In genomic region chr6:127338412-127338811, GRCm38 (mm10) we compare ENCODE assay signal across 13 mouse cellular contexts.
A peak's percentile ranks its signal among the peaks of the same experiment; 100 is the strongest.
DNase-seq lines count a peak whose midpoint lies in the region; ATAC-seq and TF ChIP-seq lines count a peak whose summit lies in the region.
"Had no signal": no experiment of that assay in that cellular context is flagged by ENCODE, and none has a peak within 500 bp of the region (broad histone marks: within the 10 kb centered on the region; RNA-seq: fewer than 3 reads in every experiment).

No protein-coding gene starts in this region.

- no peak for ATAC-seq in heart, embryonic 13.5 days (ENCODE audit: extremely low read depth, insufficient number of reproducible peaks, low FRiP score, low TSS enrichment)
- no peak for ATAC-seq in lung, embryonic 14.5 days (ENCODE audit: insufficient read depth)
- no peak for ATAC-seq in megakaryocyte-erythroid progenitor cell, adult 5-6 weeks (replicated peaks; ENCODE audit: low FRiP score, low TSS enrichment, poor library complexity, severe bottlenecking)
- ATAC-seq: liver, embryonic 12.5 days had no signal

- H3K4me1 ChIP-seq in heart, embryonic 13.5 days = peaks cover 73% of the 10 kb centered on the region
- H3K4me1 ChIP-seq in lung, embryonic 14.5 days (ENCODE audit: insufficient read depth) = peaks cover 15% of the 10 kb centered on the region
- H3K4me1 ChIP-seq in MEL (ENCODE audit: control insufficient read depth in 1 of 2, insufficient read depth in 2 of 2, low read length in 2 of 2) = no peaks in the 10 kb centered on the region
- peaks cover 51% of the 10 kb centered on the region for H3K4me1 ChIP-seq in embryonic facial prominence, embryonic 10.5 days

- no peaks in the 10 kb centered on the region for H3K27me3 ChIP-seq in heart, embryonic 13.5 days (replicated peaks)
- H3K27me3 ChIP-seq in lung, embryonic 14.5 days (ENCODE audit: insufficient read depth, low read length) = no peaks in the 10 kb centered on the region
- no peaks in the 10 kb centered on the region for H3K27me3 ChIP-seq in MEL (ENCODE audit: control insufficient read depth in 1 of 2, insufficient read depth in 2 of 2, low read length in 2 of 2)
- H3K27me3 ChIP-seq in embryonic facial prominence, embryonic 10.5 days (replicated peaks; ENCODE audit: low read depth, poor library complexity, severe bottlenecking) = peaks cover 17% of the 10 kb centered on the region
- H3K27me3 ChIP-seq: neural tube, embryonic 13.5 days had no signal

- H3K4me3 ChIP-seq in heart, embryonic 13.5 days = no peak overlapping the region
- no peak overlapping the region for H3K4me3 ChIP-seq in lung, embryonic 14.5 days (ENCODE audit: low read depth, low read length)
- no peak overlapping the region for H3K4me3 ChIP-seq in MEL (ENCODE audit: control insufficient read depth in 1 of 2, insufficient read depth in 1 of 2, low read depth in 2 of 2, low read length in 2 of 2)
- no peak overlapping the region for H3K4me3 ChIP-seq in embryonic facial prominence, embryonic 10.5 days
- H3K4me3 ChIP-seq: liver, embryonic 12.5 days; neural tube, embryonic 13.5 days had no signal

- WGBS in heart, embryonic 13.5 days = 18% methylated on average over 6 of the region's 6 CpGs
- WGBS in lung, embryonic 14.5 days = 12% methylated on average over 6 of the region's 6 CpGs
- WGBS in embryonic facial prominence, embryonic 10.5 days = 30% methylated on average over 6 of the region's 6 CpGs

- intact Hi-C loops in heart, postnatal 36 days (cut with DNase I) = no loop called here

- H3K4me2 ChIP-seq in heart, embryonic 13.5 days = no peak overlapping the region
- H3K4me2 ChIP-seq in lung, embryonic 14.5 days = no peak overlapping the region
- H3K4me2 ChIP-seq: liver, embryonic 12.5 days; neural tube, embryonic 13.5 days had no signal

- peak overlapping the region; percentile 25 for H3K27ac ChIP-seq in heart, embryonic 13.5 days (replicated peaks)
- H3K27ac ChIP-seq in lung, embryonic 14.5 days (ENCODE audit: low read depth) = no peak overlapping the region
- H3K27ac ChIP-seq in MEL (ENCODE audit: control insufficient read depth, low read depth, low read length) = no peak overlapping the region
- H3K27ac ChIP-seq in embryonic facial prominence, embryonic 10.5 days (replicated peaks) = 0 out of 2 replicates have a peak overlapping the region, but pooled peaks have one; percentile 35
- H3K27ac ChIP-seq: liver, embryonic 12.5 days had no signal

- no peak for TF ChIP-seq CTCF in lung, embryonic 14.5 days (IDR thresholded peaks at IDR 0.05; ENCODE audit: low read depth)
- no peak for TF ChIP-seq CTCF in MEL (IDR thresholded peaks at IDR 0.05 in 2 of 3, conservative IDR thresholded peaks at IDR 0.05 in 1 of 3; ENCODE audit: control insufficient read depth in 1 of 3, insufficient read depth in 1 of 3, low read depth in 2 of 3, low read length in 3 of 3, poor library complexity in 1 of 3, severe bottlenecking in 1 of 3)

- no peaks in the 10 kb centered on the region for H3K36me3 ChIP-seq in heart, embryonic 13.5 days
- no peaks in the 10 kb centered on the region for H3K36me3 ChIP-seq in lung, embryonic 14.5 days (ENCODE audit: insufficient read depth)
- no peaks in the 10 kb centered on the region for H3K36me3 ChIP-seq in MEL (ENCODE audit: control insufficient read depth in 1 of 2, insufficient read depth in 2 of 2, low read length in 2 of 2)
- no peaks in the 10 kb centered on the region for H3K36me3 ChIP-seq in embryonic facial prominence, embryonic 10.5 days (replicated peaks)
- H3K36me3 ChIP-seq: liver, embryonic 12.5 days; neural tube, embryonic 13.5 days had no signal

- no peak for DNase-seq in heart, postnatal 36 days
- peak; percentile 82 for DNase-seq in lung, embryonic 14.5 days
- DNase-seq in lung, postnatal 14 days = no peak
- DNase-seq in MEL (ENCODE audit: low read depth, low spot score) = peak; percentile 24
- no peak for DNase-seq in embryonic facial prominence, embryonic 10.5 days (ENCODE audit: low spot score)
- no peak for DNase-seq in frontal cortex, postnatal 25 days (ENCODE audit: low spot score in 2 of 2)
- DNase-seq: cerebellum, postnatal 36 days; gastrocnemius, postnatal 14 days; kidney, postnatal 4 days had no signal

- H3K9ac ChIP-seq in heart, embryonic 13.5 days = no peak overlapping the region
- H3K9ac ChIP-seq in lung, embryonic 14.5 days = no peak overlapping the region
- H3K9ac ChIP-seq in MEL (ENCODE audit: control insufficient read depth, low read depth, low read length, poor library complexity, severe bottlenecking) = no peak overlapping the region
- H3K9ac ChIP-seq: liver, embryonic 12.5 days; neural tube, embryonic 13.5 days had no signal

- H3K79me2 ChIP-seq in MEL (ENCODE audit: control insufficient read depth, insufficient read depth, low read length, poor library complexity) = no peaks in the 10 kb centered on the region

- TF ChIP-seq RAD21 in MEL (IDR thresholded peaks at IDR 0.05; ENCODE audit: low read depth, low read length) = no peak

- TF ChIP-seq POLR2A in MEL (IDR thresholded peaks at IDR 0.05; ENCODE audit: control insufficient read depth in 1 of 2, insufficient read depth in 1 of 2, low read depth in 1 of 2, low read length in 2 of 2, poor library complexity in 1 of 2) = no peak

- H3K9me3 ChIP-seq in heart, embryonic 13.5 days = no peaks in the 10 kb centered on the region
- no peaks in the 10 kb centered on the region for H3K9me3 ChIP-seq in lung, embryonic 14.5 days (ENCODE audit: low read depth, low read length)
- no peaks in the 10 kb centered on the region for H3K9me3 ChIP-seq in MEL (replicated peaks; ENCODE audit: insufficient read depth, low read length)
- no peaks in the 10 kb centered on the region for H3K9me3 ChIP-seq in embryonic facial prominence, embryonic 10.5 days
- H3K9me3 ChIP-seq: liver, embryonic 12.5 days; neural tube, embryonic 13.5 days had no signal

- no peak for TF ChIP-seq EP300 in MEL (IDR thresholded peaks at IDR 0.05; ENCODE audit: low read depth in 1 of 2, low read length in 2 of 2)

TF ChIP-seq in MEL, 35 proteins besides CTCF, POLR2A, EP300 and RAD21:
- TF ChIP-seq USF1 (IDR thresholded peaks at IDR 0.05; ENCODE audit: low read depth, low read length) = peak; percentile 60; the same call in 1 of the 2 replicates
- peak; percentile 82 for TF ChIP-seq MAX (IDR thresholded peaks at IDR 0.05; ENCODE audit: low read length)
- TF ChIP-seq MXI1 (IDR thresholded peaks at IDR 0.05; ENCODE audit: low read depth, low read length) = peak; percentile 62; the same call in 1 of the 2 replicates
- TF ChIP-seq POLR2AphosphoS5 (IDR thresholded peaks at IDR 0.05; ENCODE audit: borderline replicate concordance, low read depth, low read length) = no peak
- peak; percentile 79; the same call in 1 of the 2 replicates for TF ChIP-seq MYC (IDR thresholded peaks at IDR 0.05; ENCODE audit: low read depth, low read length)

Comparison
In these comparisons a context has a peak if more than half of its experiments do, and no peak if none do; other contexts are left out.
1. DNase-seq: peak in lung, embryonic 14.5 days (single experiment) and MEL (single experiment); none in heart, postnatal 36 days (0 of 2), lung, postnatal 14 days (single experiment), embryonic facial prominence, embryonic 10.5 days (single experiment) and frontal cortex, postnatal 25 days (0 of 2).
2. H3K27ac ChIP-seq: peak in heart, embryonic 13.5 days (single experiment) and embryonic facial prominence, embryonic 10.5 days (single experiment); none in lung, embryonic 14.5 days (single experiment) and MEL (single experiment).